Mouse (Mus musculus) heart, postnatal 0 days (tissue): ENCODE results near the gene Tfap4.

ENCODE experiments used
- CTCF ChIP-seq: IDR thresholded peaks from 2 replicates; pipeline ENCODE4 v1.5.1; 2016; ENCODE audit warnings: antibody characterized with exemption, control low read depth, low read depth
- EP300 ChIP-seq: IDR thresholded peaks from 2 replicates; pipeline ENCODE4 v1.6.1; 2016; ENCODE audit warnings: antibody characterized with exemption, low read depth

GRCm38 (mm10) chr16:4599616-4600015, 40.0 kb upstream of the Tfap4 start:
- no peak for TF ChIP-seq CTCF
- no peak for TF ChIP-seq EP300
